In the genomic region with DNA sequence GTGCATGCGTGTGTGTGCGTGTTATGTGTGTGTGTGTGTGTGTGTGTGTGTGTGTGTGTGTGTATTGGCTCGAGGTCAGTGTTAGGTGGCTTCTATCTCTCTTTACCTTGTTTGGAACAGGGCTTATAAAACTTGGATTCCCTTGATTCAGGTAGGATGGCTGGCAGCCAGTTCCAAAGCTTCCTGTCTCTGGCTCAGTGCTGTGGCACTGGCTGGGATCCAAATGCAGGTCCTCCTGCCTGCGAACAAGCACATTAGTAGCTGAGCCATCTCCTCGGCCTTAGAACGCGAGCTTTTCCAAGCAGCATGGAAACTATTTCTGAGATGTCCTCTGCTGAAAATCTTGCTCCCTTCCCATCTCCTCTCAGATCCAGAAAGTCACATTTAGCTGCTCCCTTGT, we compare ENCODE assay signal across 15 mouse cellular contexts. TPM values are rescaled to one million over a fixed set of nuclear protein-coding genes. Genes with fewer than 3 reads are reported as not detected.
"Had no signal": no experiment of that assay in that cellular context is flagged by ENCODE, and none has a peak within 500 bp of the region (broad histone marks: within the 10 kb centered on the region; RNA-seq: fewer than 3 reads in every experiment).

No protein-coding gene starts in this region.

- H3K9me3 ChIP-seq: limb, embryonic 10.5 days; liver, embryonic 13.5 days; lung, embryonic 15.5 days; midbrain, embryonic 12.5 days; stomach, embryonic 15.5 days had no signal

- H3K4me3 ChIP-seq: left cerebral cortex, adult 2 months; limb, embryonic 10.5 days; liver, embryonic 13.5 days; lung, embryonic 15.5 days; megakaryocyte, embryonic 14.5 days; midbrain, embryonic 12.5 days; stomach, embryonic 15.5 days had no signal

- H3K9ac ChIP-seq: liver, embryonic 13.5 days; liver, postnatal 0 days; lung, embryonic 15.5 days; midbrain, embryonic 12.5 days; stomach, embryonic 15.5 days had no signal

- H3K36me3 ChIP-seq: limb, embryonic 10.5 days; liver, embryonic 13.5 days; lung, embryonic 15.5 days; midbrain, embryonic 12.5 days; stomach, embryonic 15.5 days had no signal

- H3K4me2 ChIP-seq: liver, embryonic 13.5 days; lung, embryonic 15.5 days; midbrain, embryonic 12.5 days; stomach, embryonic 15.5 days had no signal

- ATAC-seq: liver, postnatal 0 days; midbrain, embryonic 16.5 days had no signal

- H3K4me1 ChIP-seq: limb, embryonic 10.5 days; liver, embryonic 13.5 days; lung, embryonic 15.5 days; megakaryocyte, embryonic 14.5 days; midbrain, embryonic 12.5 days; stomach, embryonic 15.5 days had no signal

- DNase-seq: kidney, adult 9 months; kidney, postnatal 10 days; kidney, postnatal 4 days; liver, embryonic 13.5 days; liver, postnatal 0 days; lung, postnatal 14 days; right cerebral cortex, postnatal 14 days had no signal

- H3K27me3 ChIP-seq: liver, embryonic 13.5 days; lung, embryonic 15.5 days; midbrain, embryonic 12.5 days; stomach, embryonic 15.5 days had no signal

- H3K27ac ChIP-seq: left cerebral cortex, adult 2 months; limb, embryonic 10.5 days; liver, embryonic 13.5 days; lung, embryonic 15.5 days; macrophage; midbrain, embryonic 12.5 days; stomach, embryonic 15.5 days had no signal

RNA-seq across cellular contexts. Expression of gene Hhipl2, which starts 1.7 kb away (rescaled TPM):
- polyA plus RNA-seq: liver, embryonic 13.5 days; liver, postnatal 0 days; macrophage had no signal
